Mouse (Mus musculus) bone marrow, adult 2 months (tissue): ENCODE results near the gene Dclk2. TPM values are rescaled to one million over a fixed set of nuclear protein-coding genes. Genes with fewer than 3 reads are reported as not detected.

Experiments
- H3K27ac ChIP-seq: fragments of 200-500 bp; 2 replicates; pipeline ENCODE4 v1.5.1; 2012; ENCODE audit warnings: low read depth, mild to moderate bottlenecking, control low read depth, inconsistent platforms, low read length; ENCODE audit not compliant: control insufficient read depth, poor library complexity, insufficient read depth
- H3K4me1 ChIP-seq: fragments of 200-500 bp; 2 replicates; pipeline ENCODE4 v1.6.1; 2011; ENCODE audit warnings: low read length; ENCODE audit not compliant: control insufficient read depth, insufficient read depth
- H3K4me3 ChIP-seq: fragments of 200-500 bp; replicated peaks from 2 replicates; pipeline ENCODE3; 2011; ENCODE audit warnings: mild to moderate bottlenecking, low read depth, low read length, control low read depth; ENCODE audit not compliant: control insufficient read depth
- CTCF ChIP-seq: fragments of 200-500 bp; IDR thresholded peaks from 2 replicates; pipeline ENCODE4 v1.5.1; 2011; ENCODE audit warnings: low read length, control low read depth; ENCODE audit not compliant: control insufficient read depth, insufficient read depth
- POLR2A ChIP-seq: fragments of 200-500 bp; IDR thresholded peaks from 2 replicates; pipeline ENCODE4 v1.6.1; 2011; ENCODE audit warnings: low read depth, mild to moderate bottlenecking, control low read depth, low read length, borderline replicate concordance; ENCODE audit not compliant: control insufficient read depth
- WGBS: fragments of 180-500 bp; shearing (Covaris S2); methylation state at CpG from one replicate; pipeline ENCODE4 v1.1.7; 2018; 5-methylcytosine and 5-hydroxymethylcytosine counted together
- polyA plus RNA-seq: library from polyadenylated mRNA; stranded (reverse); fragments of >200 nt; gene quantifications from 2 replicates; pipeline ENCODE4 v1.2.4, GENCODE M21; 2011; ENCODE audit warnings: low replicate concordance; ENCODE audit not compliant: missing spikeins, insufficient read depth, insufficient read length

Gene Dclk2
- polyA plus RNA-seq, 1 experiment, result 16.4 TPM

GRCm38 (mm10) chr3:86883985-86884384, 36.7 kb downstream of the Dclk2 start:
- no peak overlapping the region for H3K4me3 ChIP-seq
- WGBS, result 61% methylated on average over 6 of the region's 6 CpGs
- no peaks in the 10 kb centered on the region for H3K4me1 ChIP-seq
- H3K27ac ChIP-seq, result no peak overlapping the region
- TF ChIP-seq CTCF (no peak), POLR2A (no peak)

DNA sequence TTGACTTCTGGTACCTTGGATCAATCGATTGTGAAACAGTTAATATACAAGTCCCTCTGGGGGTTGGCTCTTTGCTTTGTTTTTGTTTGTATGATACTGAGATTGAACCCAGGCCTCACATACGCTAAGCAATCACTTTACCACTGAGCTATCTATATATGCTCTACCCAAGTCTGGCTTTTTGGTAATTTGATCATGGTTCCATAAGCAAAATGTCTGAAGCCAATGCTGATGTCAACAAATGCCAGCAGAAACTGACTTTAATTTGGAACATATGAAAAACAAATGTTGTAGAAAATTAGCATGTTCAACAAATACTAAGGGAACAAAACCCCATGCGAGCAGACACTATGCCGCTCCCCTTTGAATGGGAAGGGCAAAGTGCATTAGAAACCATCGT, 44.7 kb downstream of the Dclk2 start:
- H3K4me3 ChIP-seq, result no peak overlapping the region
- no peaks in the 10 kb centered on the region for H3K4me1 ChIP-seq
- WGBS, result 88% methylated on average over 5 of the region's 5 CpGs
- no peak overlapping the region for H3K27ac ChIP-seq
- TF ChIP-seq CTCF (no peak), POLR2A (no peak)

DNA sequence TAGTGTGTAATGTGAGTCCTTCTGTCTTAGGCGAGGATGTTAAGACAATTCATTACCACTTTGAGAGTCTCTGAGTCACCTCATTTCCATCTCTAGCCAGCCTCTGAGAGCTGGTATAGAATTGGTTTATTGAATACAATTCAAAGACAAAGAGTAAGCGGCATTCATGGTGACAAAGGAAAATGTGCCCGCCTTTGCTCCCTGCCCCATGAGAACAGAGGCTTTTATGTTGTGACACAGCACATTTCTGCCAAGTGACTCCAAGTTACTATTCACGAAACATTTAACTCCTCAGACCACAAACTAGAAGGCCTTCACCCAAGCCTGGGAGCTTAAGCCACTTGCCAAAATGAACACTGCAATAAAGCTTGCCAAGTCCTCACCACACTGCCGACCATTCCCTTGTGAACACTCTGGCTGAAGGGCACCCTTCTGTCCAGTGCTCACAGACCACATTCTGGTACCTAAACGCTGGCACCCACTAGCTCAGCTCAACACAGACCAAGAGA, 47.5 kb downstream of the Dclk2 start:
- TF ChIP-seq POLR2A, result no peak
- no peak for TF ChIP-seq CTCF
- WGBS, result 55% methylated on average over 6 of the region's 6 CpGs
- H3K4me1 ChIP-seq, result no peaks in the 10 kb centered on the region; the same call in 1 of the 2 replicates

DNA sequence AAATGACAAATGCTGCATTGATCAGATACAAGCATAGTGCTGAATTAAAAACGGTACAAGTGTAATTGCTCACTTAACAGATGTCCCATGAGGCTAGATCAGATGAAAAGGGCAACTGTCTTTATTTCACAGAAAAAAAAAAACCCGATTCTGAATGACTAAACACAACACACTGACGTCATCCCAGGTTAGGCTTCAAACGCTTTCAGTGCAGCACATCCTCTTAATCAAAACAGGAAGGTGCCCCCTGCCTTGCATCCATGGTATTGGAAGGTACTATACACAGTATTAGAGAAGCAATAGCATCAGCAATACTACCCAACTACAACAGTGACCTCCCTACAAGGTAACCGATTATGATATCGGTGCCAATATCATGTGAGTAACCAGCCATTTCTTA, 49.7 kb downstream of the Dclk2 start:
- H3K4me1 ChIP-seq, result no peaks in the 10 kb centered on the region; the same call in 1 of the 2 replicates
- 80% methylated on average over 6 of the region's 6 CpGs for WGBS
- TF ChIP-seq CTCF (no peak), POLR2A (no peak)
- no peak overlapping the region for H3K4me3 ChIP-seq
- no peak overlapping the region for H3K27ac ChIP-seq

More for the DNA sequence above, 47.5 kb downstream of the Dclk2 start:
- no peak overlapping the region for H3K4me3 ChIP-seq
- peak overlapping the region; percentile 14; the same call in 1 of the 2 replicates for H3K27ac ChIP-seq

DNA sequence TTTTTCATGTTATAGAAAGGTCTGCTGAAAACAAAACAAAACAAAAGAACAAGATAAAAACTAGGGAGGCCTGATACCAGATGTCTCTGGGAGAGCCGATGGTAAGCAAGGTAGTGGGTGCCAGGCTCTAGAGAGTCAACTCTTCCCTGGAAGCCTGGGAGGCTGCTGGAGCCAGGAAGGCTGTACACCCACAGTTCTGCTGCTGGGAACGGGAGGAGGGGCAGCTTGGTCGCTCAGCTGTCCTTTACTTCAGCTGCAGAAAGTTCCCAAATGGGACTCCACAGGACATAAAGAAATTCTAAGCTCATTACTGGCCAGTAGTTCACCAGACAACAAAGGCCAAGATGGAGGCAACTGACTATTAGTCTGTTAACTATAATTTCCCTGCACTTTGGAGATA, 50.2 kb downstream of the Dclk2 start:
- 73% methylated on average over 3 of the region's 3 CpGs for WGBS
- no peaks in the 10 kb centered on the region; the same call in 1 of the 2 replicates for H3K4me1 ChIP-seq
- TF ChIP-seq POLR2A (no peak), CTCF (no peak)
- no peak overlapping the region for H3K27ac ChIP-seq
- no peak overlapping the region for H3K4me3 ChIP-seq

DNA sequence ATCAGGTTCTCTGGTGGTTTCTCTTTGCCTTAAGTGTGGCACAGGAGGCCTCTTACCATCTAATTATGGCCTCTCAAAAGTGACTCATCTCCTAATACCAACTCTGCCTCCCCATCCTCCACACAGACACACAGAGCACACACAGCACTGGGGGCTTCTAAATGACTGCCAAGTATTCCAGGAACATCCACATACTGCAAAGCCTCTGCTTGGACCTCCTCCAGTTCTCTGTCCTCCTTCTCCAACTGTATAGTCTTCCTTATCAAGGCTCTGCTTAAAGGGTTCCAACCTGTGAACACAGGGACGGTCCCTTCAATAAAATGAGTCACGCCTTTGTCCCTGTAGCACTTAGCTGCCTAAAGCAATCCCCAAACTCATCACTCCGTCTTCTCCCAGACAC, 51.9 kb downstream of the Dclk2 start:
- Histone ChIP-seq H3K27ac (no peak overlapping the region), H3K4me3 (no peak overlapping the region), H3K4me1 (no peaks in the 10 kb centered on the region; the same call in 1 of the 2 replicates)
- WGBS, result 71% methylated on average over 3 of the region's 3 CpGs
- TF ChIP-seq POLR2A, result no peak
- TF ChIP-seq CTCF, result no peak

DNA sequence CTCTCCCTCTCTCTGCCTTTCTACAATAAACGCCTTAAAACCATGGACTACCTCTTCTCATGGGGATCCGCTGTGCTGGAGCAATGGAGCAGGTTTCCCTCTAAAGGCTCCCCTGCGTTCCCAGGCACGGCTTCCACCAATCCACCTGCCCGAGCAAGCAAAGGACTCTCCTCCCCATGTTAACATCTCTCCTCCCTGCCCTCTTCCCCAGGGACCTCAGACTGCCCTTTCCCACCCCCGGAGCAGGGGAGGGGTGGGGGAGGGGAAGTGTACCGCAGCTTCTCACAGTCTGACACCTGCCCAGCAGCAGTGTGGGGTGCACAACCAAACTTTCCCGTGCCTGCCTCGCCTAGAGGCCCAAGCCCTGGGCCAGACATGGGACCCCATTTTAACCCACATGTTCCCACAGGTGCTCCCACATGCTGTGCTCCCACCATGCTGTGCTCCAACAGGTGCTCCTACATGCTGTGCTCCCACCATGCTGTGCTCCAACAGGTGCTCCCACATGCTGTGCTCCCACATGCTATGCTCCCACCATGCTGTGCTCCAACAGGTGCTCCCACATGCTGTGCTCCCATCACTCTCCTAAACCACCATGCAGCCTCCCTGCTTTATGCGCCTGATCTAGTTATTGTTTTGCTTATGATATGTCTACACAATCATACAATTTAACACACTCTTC, 57.2 kb downstream of the Dclk2 start:
- Histone ChIP-seq H3K27ac (no peak overlapping the region), H3K4me1 (no peaks in the 10 kb centered on the region), H3K4me3 (no peak overlapping the region)
- 67% methylated on average over 10 of the region's 10 CpGs for WGBS
- TF ChIP-seq CTCF (no peak), POLR2A (no peak)

DNA sequence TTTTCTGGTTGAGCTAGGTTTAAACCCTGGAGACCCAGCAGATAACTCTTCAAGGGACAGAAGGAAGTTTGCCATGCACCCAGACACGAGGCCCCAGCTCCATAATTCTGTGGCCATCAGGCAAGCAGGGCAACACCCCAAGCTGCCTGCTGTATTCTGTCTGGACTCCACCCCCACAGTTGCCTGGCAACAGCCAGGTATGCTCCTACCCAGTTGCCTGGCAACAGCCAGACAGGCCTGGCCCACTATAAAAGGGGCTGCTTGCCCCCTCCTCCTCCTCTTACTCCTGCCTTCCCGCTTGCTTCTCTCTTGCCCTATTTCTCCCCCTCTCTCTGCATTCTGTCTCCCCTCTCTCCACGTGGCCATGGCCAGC, 57.7 kb downstream of the Dclk2 start:
- H3K27ac ChIP-seq, result no peak overlapping the region
- WGBS, result 55% methylated on average over 3 of the region's 3 CpGs
- H3K4me3 ChIP-seq, result no peak overlapping the region
- TF ChIP-seq POLR2A (no peak), CTCF (no peak)
- H3K4me1 ChIP-seq, result no peaks in the 10 kb centered on the region
